Mouse (Mus musculus) lung, adult 2 months (tissue): ENCODE results near the gene Ferd3l.

Experiments
- CTCF ChIP-seq: fragments of 200-500 bp; IDR thresholded peaks from 2 replicates; pipeline ENCODE4 v1.5.1; 2011; ENCODE audit warnings: mild to moderate bottlenecking, low read length, control low read depth; ENCODE audit not compliant: insufficient read depth
- POLR2A ChIP-seq: fragments of 200-500 bp; IDR thresholded peaks from 2 replicates; pipeline ENCODE4 v1.6.1; 2011; ENCODE audit warnings: low read depth, mild to moderate bottlenecking, control low read depth, low read length, borderline replicate concordance; ENCODE audit errors: extremely low read depth

DNA sequence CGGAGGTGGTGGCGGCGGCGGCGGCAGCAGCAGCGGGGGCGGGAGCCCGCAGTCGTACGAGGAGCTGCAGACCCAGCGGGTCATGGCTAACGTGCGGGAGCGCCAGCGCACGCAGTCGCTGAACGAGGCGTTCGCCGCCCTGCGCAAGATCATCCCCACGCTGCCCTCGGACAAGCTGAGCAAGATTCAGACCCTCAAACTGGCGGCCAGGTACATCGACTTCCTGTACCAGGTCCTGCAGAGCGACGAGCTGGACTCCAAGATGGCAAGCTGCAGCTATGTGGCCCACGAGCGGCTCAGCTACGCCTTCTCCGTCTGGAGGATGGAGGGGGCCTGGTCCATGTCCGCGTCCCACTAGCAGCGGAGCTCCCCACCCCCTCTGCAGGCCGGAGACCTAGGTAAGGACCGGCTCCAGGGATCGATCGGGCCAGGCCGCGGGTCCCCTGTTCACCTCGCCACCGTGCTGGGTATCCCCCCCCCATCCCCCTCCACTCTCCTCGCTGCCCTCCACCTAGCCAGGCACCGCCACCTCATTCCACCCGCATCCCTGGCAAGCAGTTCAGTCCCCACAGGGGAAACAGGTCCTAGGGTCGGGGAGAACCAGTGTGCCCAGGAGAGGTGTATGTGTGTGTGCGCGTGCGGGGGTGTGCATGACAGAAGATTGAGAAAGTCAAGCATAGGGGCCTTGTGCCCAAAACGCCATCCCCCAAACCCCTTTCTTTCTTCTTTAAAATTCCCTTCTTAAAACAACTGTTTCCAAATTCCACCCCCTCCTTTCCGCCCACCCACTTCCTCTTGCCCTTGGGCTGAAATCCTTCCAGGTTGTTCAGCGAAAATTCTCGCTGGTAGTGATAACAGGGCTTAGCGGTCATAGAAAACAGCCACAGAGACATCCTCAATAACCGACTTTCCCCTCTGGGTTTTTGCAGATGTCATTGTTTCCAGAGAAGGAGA lies 30.3 kb downstream of the Ferd3l start:
- no peak for TF ChIP-seq POLR2A
- TF ChIP-seq CTCF = no peak
